Mouse (Mus musculus) heart, adult 2 months (tissue): Measurements from ENCODE around the gene Irf3.

Experiments used
- CTCF ChIP-seq: fragments of 200-600 bp; IDR thresholded peaks from 2 replicates; pipeline ENCODE4 v1.8.1; 2022; ENCODE audit warnings: antibody characterized with exemption, mild to moderate bottlenecking, moderate library complexity
- EP300 ChIP-seq: fragments of 200-500 bp; IDR thresholded peaks from 2 replicates; pipeline ENCODE4 v1.6.1; 2011; ENCODE audit warnings: low read depth, low read length, control low read depth; ENCODE audit not compliant: insufficient read depth
- POLR2A ChIP-seq: fragments of 200-500 bp; IDR thresholded peaks from 2 replicates; pipeline ENCODE4 v1.6.1; 2011; ENCODE audit warnings: mild to moderate bottlenecking, low read depth, low read length, control low read depth; ENCODE audit not compliant: insufficient read depth

GRCm38 (mm10) chr7:45007846-45008245 lies 10.4 kb downstream of the Irf3 start:
- TF ChIP-seq CTCF (no peak), POLR2A (no peak), EP300 (no peak)
